Mouse (Mus musculus): ENCODE data around the gene Ccdc151. TPM values are rescaled to one million over a fixed set of nuclear protein-coding genes. Genes with fewer than 3 reads are reported as not detected.
A peak's percentile ranks its signal among the peaks of the same experiment; 100 is the strongest.

Gene Ccdc151
- polyA plus RNA-seq, 1 experiment from 2014 or later = 1.2 TPM

GRCm38 (mm10) chr9:21976626-21977175, 25.7 kb downstream of the Ccdc151 start:
- ATAC-seq (replicated peaks; ENCODE audit: low FRiP score, low read depth) = no peak

GRCm38 (mm10) chr9:21969304-21969703, 33.1 kb downstream of the Ccdc151 start:
- TF ChIP-seq CTCF (IDR thresholded peaks at IDR 0.05; ENCODE audit: low read depth) = no peak
- Histone ChIP-seq H3K4me2 (ENCODE audit: low read length) (no peak overlapping the region), H3K27me3 (ENCODE audit: insufficient read depth, low read length) (no peaks in the 10 kb centered on the region), H3K9ac (ENCODE audit: low read depth, low read length) (no peak overlapping the region), H3K9me3 (replicated peaks; ENCODE audit: low read length) (no peaks in the 10 kb centered on the region), H3K4me3 (replicated peaks; ENCODE audit: low read depth, low read length) (no peak overlapping the region), H3K36me3 (ENCODE audit: insufficient read depth, low read length) (peaks cover 15% of the 10 kb centered on the region; the same call in 1 of the 2 replicates), H3K27ac (no peak overlapping the region), H3K4me1 (replicated peaks; ENCODE audit: insufficient read depth, low read length) (no peaks in the 10 kb centered on the region)
- 80% methylated on average over 4 of the region's 4 CpGs for WGBS
- DNase-seq (ENCODE audit: low spot score) (no peak), ATAC-seq (replicated peaks; ENCODE audit: low FRiP score, low read depth) (no peak)

More at GRCm38 (mm10) chr9:21976626-21977175, 25.7 kb downstream of the Ccdc151 start:
- Histone ChIP-seq H3K9ac (ENCODE audit: low read depth, low read length) (no peak overlapping the region), H3K9me3 (replicated peaks; ENCODE audit: low read length) (no peaks in the 10 kb centered on the region), H3K4me1 (replicated peaks; ENCODE audit: insufficient read depth, low read length) (no peaks in the 10 kb centered on the region), H3K4me2 (ENCODE audit: low read length) (no peak overlapping the region), H3K4me3 (replicated peaks; ENCODE audit: low read depth, low read length) (no peak overlapping the region), H3K27ac (no peak overlapping the region), H3K27me3 (ENCODE audit: insufficient read depth, low read length) (no peaks in the 10 kb centered on the region), H3K36me3 (ENCODE audit: insufficient read depth, low read length) (peaks cover 31% of the 10 kb centered on the region; the same call in 1 of the 2 replicates)
- TF ChIP-seq CTCF (IDR thresholded peaks at IDR 0.05; ENCODE audit: low read depth) = no peak
- 89% methylated on average over 10 of the region's 10 CpGs for WGBS
- no peak for DNase-seq (ENCODE audit: low spot score)

- ATAC-seq (replicated peaks; ENCODE audit: low FRiP score, low read depth) = no peak
- no peak for TF ChIP-seq CTCF (IDR thresholded peaks at IDR 0.05; ENCODE audit: low read depth)
- Histone ChIP-seq H3K4me1 (replicated peaks; ENCODE audit: insufficient read depth, low read length) (no peaks in the 10 kb centered on the region), H3K4me2 (ENCODE audit: low read length) (no peak overlapping the region), H3K9me3 (replicated peaks; ENCODE audit: low read length) (no peaks in the 10 kb centered on the region), H3K27ac (no peak overlapping the region), H3K27me3 (ENCODE audit: insufficient read depth, low read length) (no peaks in the 10 kb centered on the region), H3K4me3 (replicated peaks; ENCODE audit: low read depth, low read length) (no peak overlapping the region), H3K36me3 (ENCODE audit: insufficient read depth, low read length) (peaks cover 12% of the 10 kb centered on the region; the same call in 1 of the 2 replicates), H3K9ac (ENCODE audit: low read depth, low read length) (no peak overlapping the region)
- no peak for DNase-seq (ENCODE audit: low spot score)
- 36% methylated on average over 6 of the region's 6 CpGs for WGBS
Observed at GRCm38 (mm10) chr9:21968883-21969282, 33.6 kb downstream of the Ccdc151 start.

DNA sequence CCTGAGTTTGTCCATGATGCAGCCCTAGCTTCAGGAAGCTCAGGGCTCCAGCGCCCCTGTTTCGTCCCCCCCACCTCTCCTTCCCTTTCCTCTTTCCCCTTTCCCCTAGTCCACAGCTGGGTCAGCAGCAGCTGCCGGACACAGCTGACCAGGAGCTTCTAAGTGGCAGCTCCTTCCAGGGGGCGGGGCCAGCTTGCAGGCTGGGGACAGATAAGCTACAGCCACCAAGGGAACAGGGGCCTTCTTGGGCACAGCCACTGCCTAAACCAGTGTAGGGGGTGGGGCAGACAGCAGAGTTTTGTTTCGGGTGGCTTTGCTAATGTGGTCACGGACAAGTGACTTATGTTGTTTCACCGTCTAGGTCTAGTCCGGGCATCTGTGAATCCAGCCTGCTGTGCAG, 39.0 kb downstream of the Ccdc151 start, which contains the start of gene Epor:
Gene Epor (minus strand): TSS at position 90 of the 400 bp plus-strand sequence.
- no peak for TF ChIP-seq CTCF (IDR thresholded peaks at IDR 0.05; ENCODE audit: low read depth)
- Histone ChIP-seq H3K4me2 (ENCODE audit: low read length) (peak within 1 kb of the TSS; percentile 89), H3K27ac (peak within 1 kb of the TSS; percentile 20; the same call in 1 of the 2 replicates), H3K9ac (ENCODE audit: low read depth, low read length) (peak within 1 kb of the TSS; percentile 50), H3K4me3 (replicated peaks; ENCODE audit: low read depth, low read length) (peak within 1 kb of the TSS; percentile 51), H3K4me1 (replicated peaks; ENCODE audit: insufficient read depth, low read length) (peaks cover 29% of the 10 kb centered on the region), H3K9me3 (replicated peaks; ENCODE audit: low read length) (no peaks in the 10 kb centered on the region), H3K36me3 (ENCODE audit: insufficient read depth, low read length) (no peaks in the 10 kb centered on the region), H3K27me3 (ENCODE audit: insufficient read depth, low read length) (0 out of 2 replicates have a peak, but pooled peaks cover 6% of the 10 kb centered on the region)
- ATAC-seq (replicated peaks; ENCODE audit: low FRiP score, low read depth) (peak; percentile 9; the same call in 1 of the 2 replicates), DNase-seq (ENCODE audit: low spot score) (peak; percentile 73)
- 12% methylated on average over 8 of the region's 8 CpGs for WGBS

DNA sequence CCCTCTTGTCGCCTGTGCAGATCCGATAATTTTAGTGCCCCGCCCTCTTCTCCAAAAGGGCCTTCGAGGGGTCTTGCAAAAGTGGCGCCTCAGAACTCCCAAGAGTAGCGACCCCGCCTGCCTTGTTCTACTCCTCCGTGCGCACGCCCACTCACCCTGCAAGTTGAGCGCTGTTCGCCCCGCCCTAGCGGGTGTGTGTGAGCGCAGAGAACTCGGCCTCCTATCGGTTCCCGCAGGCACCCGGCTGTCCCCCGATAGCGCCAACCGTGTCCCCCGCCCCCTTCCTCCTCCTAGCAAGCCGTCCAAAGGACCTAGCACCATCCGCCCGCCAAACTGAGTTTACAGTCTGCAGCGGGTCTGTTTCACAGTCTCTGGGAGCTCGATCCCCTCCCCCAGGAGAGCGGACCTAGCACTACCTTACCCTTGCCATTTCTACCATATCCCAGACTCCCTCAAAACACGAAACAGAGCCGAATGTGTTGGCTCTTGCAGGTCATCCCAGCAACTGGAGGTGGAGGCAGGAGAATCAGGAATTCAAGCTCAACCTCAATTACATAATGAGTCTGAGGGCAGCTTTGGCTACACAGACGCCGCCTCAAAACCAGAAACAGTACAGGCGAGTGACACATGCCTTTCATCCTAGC, 39.9 kb downstream of the Ccdc151 start:
- 5% methylated on average over 34 of the region's 34 CpGs for WGBS
- DNase-seq (ENCODE audit: low spot score) (peak; percentile 87), ATAC-seq (replicated peaks; ENCODE audit: low FRiP score, low read depth) (peak; percentile 48)
- Histone ChIP-seq H3K9ac (ENCODE audit: low read depth, low read length) (peak overlapping the region; percentile 50), H3K4me3 (replicated peaks; ENCODE audit: low read depth, low read length) (peak overlapping the region; percentile 51), H3K27ac (0 out of 2 replicates have a peak overlapping the region, but pooled peaks have one; percentile 16), H3K36me3 (ENCODE audit: insufficient read depth, low read length) (no peaks in the 10 kb centered on the region), H3K4me1 (replicated peaks; ENCODE audit: insufficient read depth, low read length) (peaks cover 29% of the 10 kb centered on the region), H3K9me3 (replicated peaks; ENCODE audit: low read length) (no peaks in the 10 kb centered on the region), H3K4me2 (ENCODE audit: low read length) (peak overlapping the region; percentile 89), H3K27me3 (ENCODE audit: insufficient read depth, low read length) (0 out of 2 replicates have a peak, but pooled peaks cover 6% of the 10 kb centered on the region)
- peak; percentile 36; the same call in 1 of the 2 replicates for TF ChIP-seq CTCF (IDR thresholded peaks at IDR 0.05; ENCODE audit: low read depth)

DNA sequence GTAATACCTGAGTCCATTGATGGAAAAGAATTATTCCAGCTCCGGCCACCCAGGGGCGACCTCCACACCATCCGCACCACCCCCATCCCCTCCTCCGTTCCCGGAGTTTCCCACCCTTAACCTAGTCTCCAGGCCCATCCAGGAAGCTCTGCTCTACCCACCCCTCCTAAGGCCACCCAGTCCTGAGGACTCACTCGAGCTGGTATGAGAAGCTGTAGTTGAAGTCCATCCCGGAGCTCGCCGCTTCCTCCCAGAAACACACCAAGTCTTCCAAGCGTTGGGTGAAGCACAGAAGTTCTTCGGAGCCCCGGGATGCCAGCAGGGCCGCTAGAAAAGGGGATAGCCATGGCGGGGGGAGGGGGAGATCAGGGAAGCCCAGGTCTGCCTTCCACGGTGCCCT, 40.4 kb downstream of the Ccdc151 start:
- TF ChIP-seq CTCF (IDR thresholded peaks at IDR 0.05; ENCODE audit: low read depth) = no peak; the same call in 1 of the 2 replicates
- peak; percentile 24 for DNase-seq (ENCODE audit: low spot score)
- peaks cover 29% of the 10 kb centered on the region for H3K4me1 ChIP-seq (replicated peaks; ENCODE audit: insufficient read depth, low read length)
- H3K27ac ChIP-seq = 0 out of 2 replicates have a peak overlapping the region, but pooled peaks have one; percentile 16
- peak; percentile 35 for ATAC-seq (replicated peaks; ENCODE audit: low FRiP score, low read depth)
- 0% methylated on average over 15 of the region's 15 CpGs for WGBS
- no peaks in the 10 kb centered on the region for H3K9me3 ChIP-seq (replicated peaks; ENCODE audit: low read length)
- no peaks in the 10 kb centered on the region for H3K36me3 ChIP-seq (ENCODE audit: insufficient read depth, low read length)
- H3K9ac ChIP-seq (ENCODE audit: low read depth, low read length) = peak overlapping the region; percentile 50
- peak overlapping the region; percentile 89 for H3K4me2 ChIP-seq (ENCODE audit: low read length)
- H3K27me3 ChIP-seq (ENCODE audit: insufficient read depth, low read length) = 0 out of 2 replicates have a peak, but pooled peaks cover 6% of the 10 kb centered on the region
- H3K4me3 ChIP-seq (replicated peaks; ENCODE audit: low read depth, low read length) = peak overlapping the region; percentile 51

Data from kidney, postnatal 0 days (tissue).